Mouse (Mus musculus): Measurements from ENCODE around the gene Hbq1b. TPM values are rescaled to one million over a fixed set of nuclear protein-coding genes. Genes with fewer than 3 reads are reported as not detected.
"Not testable (repeated sequence)": the region's sequence is repeated elsewhere in the genome, so short reads cannot be mapped to it uniquely, and the experiment has no call there.

The Hbq1b gene
- polyA plus RNA-seq, 1 experiment = 62.0 TPM

GRCm38 (mm10) chr11:32278458-32278957 is 8.3 kb upstream of the Hbq1b start:
- H3K4me3 ChIP-seq (ENCODE audit: extremely low read depth, insufficient read depth, insufficient read length) = no peak overlapping the region
- DNase-seq (ENCODE audit: low read depth in 1 of 2, low spot score in 2 of 2) = no peak
- 82% methylated on average over 12 of the region's 12 CpGs for WGBS
- no peaks in the 10 kb centered on the region for H3K4me1 ChIP-seq (ENCODE audit: control insufficient read depth, insufficient read depth, insufficient read length)
- no peak overlapping the region for H3K27ac ChIP-seq (ENCODE audit: insufficient read depth, low read length)
- peaks cover 2% of the 10 kb centered on the region; the same call in 1 of the 2 replicates for H3K27me3 ChIP-seq (ENCODE audit: control insufficient read depth, insufficient read depth, low read length)
- H3K36me3 ChIP-seq (ENCODE audit: control insufficient read depth, insufficient read depth, low read length) = no peaks in the 10 kb centered on the region
- no peak for TF ChIP-seq CTCF (IDR thresholded peaks at IDR 0.05; ENCODE audit: extremely low read depth, insufficient read depth, insufficient read length, insufficient replicate concordance)
- no peak for TF ChIP-seq POLR2A (IDR thresholded peaks at IDR 0.05; ENCODE audit: low read depth, low read length)

- no peak for TF ChIP-seq POLR2A (IDR thresholded peaks at IDR 0.05; ENCODE audit: low read depth, low read length)
- no peak for TF ChIP-seq CTCF (IDR thresholded peaks at IDR 0.05; ENCODE audit: extremely low read depth, insufficient read depth, insufficient read length, insufficient replicate concordance)
- Histone ChIP-seq H3K4me3 (ENCODE audit: extremely low read depth, insufficient read depth, insufficient read length) (no peak overlapping the region), H3K27ac (ENCODE audit: insufficient read depth, low read length) (no peak overlapping the region), H3K4me1 (ENCODE audit: control insufficient read depth, insufficient read depth, insufficient read length) (no peaks in the 10 kb centered on the region), H3K27me3 (ENCODE audit: control insufficient read depth, insufficient read depth, low read length) (peaks cover 2% of the 10 kb centered on the region; the same call in 1 of the 2 replicates), H3K36me3 (ENCODE audit: control insufficient read depth, insufficient read depth, low read length) (no peaks in the 10 kb centered on the region)
- no peak for DNase-seq (ENCODE audit: low read depth in 1 of 2, low spot score in 2 of 2)
- 75% methylated on average over 2 of the region's 2 CpGs for WGBS
These were observed 6.1 kb upstream of the Hbq1b start for GRCm38 (mm10) chr11:32280646-32281045.

GRCm38 (mm10) chr11:32281416-32282144 is 5.2 kb upstream of the Hbq1b start:
- peaks cover 2% of the 10 kb centered on the region; the same call in 1 of the 2 replicates for H3K27me3 ChIP-seq (ENCODE audit: control insufficient read depth, insufficient read depth, low read length)
- TF ChIP-seq CTCF (IDR thresholded peaks at IDR 0.05; ENCODE audit: extremely low read depth, insufficient read depth, insufficient read length, insufficient replicate concordance) (no peak), POLR2A (IDR thresholded peaks at IDR 0.05; ENCODE audit: low read depth, low read length) (no peak)
- no peak for DNase-seq (ENCODE audit: low read depth in 1 of 2, low spot score in 2 of 2)
- no peaks in the 10 kb centered on the region for H3K36me3 ChIP-seq (ENCODE audit: control insufficient read depth, insufficient read depth, low read length)
- H3K27ac ChIP-seq (ENCODE audit: insufficient read depth, low read length) = no peak overlapping the region
- no peak overlapping the region for H3K4me3 ChIP-seq (ENCODE audit: extremely low read depth, insufficient read depth, insufficient read length)
- H3K4me1 ChIP-seq (ENCODE audit: control insufficient read depth, insufficient read depth, insufficient read length) = no peaks in the 10 kb centered on the region
- 89% methylated on average over 1 of the region's 1 CpGs for WGBS

- H3K27me3 ChIP-seq (ENCODE audit: control insufficient read depth, insufficient read depth, low read length); H3K4me3 ChIP-seq (ENCODE audit: extremely low read depth, insufficient read depth, insufficient read length); DNase-seq (ENCODE audit: low read depth in 1 of 2, low spot score in 2 of 2); H3K4me1 ChIP-seq (ENCODE audit: control insufficient read depth, insufficient read depth, insufficient read length); H3K36me3 ChIP-seq (ENCODE audit: control insufficient read depth, insufficient read depth, low read length): not testable (repeated sequence)
- WGBS = 60% methylated on average over 1 of the region's 5 CpGs
- peak within 1 kb of the TSS; percentile 23; the same call in 1 of the 2 replicates for H3K27ac ChIP-seq (ENCODE audit: insufficient read depth, low read length)
These were observed 3.5 kb upstream of the Hbq1b start, which contains the start of gene Hba-a1 for GRCm38 (mm10) chr11:32283091-32283777. Gene Hba-a1 (plus strand): TSS chr11:32283511.

DNA sequence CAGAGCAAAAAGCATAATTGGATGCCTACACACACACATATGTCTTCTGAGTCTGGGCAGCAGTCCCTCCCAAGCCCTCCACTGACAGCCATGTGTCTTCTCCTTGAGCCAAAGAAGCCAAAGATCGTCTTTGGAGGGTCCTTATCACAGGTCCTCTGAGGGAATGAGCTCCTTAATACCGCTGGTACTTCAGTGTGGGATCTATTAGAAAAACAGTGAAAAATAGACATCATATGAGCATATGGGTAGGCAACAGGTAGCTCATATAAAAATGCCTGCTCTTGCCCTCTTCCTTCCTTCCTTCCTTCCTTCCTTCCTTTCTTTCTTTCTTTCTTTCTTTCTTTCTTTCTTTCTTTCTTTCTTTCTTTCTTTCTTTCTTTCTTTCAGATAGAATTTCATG is 2.2 kb upstream of the Hbq1b start:
- Histone ChIP-seq H3K4me3 (ENCODE audit: extremely low read depth, insufficient read depth, insufficient read length) (peak overlapping the region; percentile 14; the same call in 1 of the 2 replicates), H3K27ac (ENCODE audit: insufficient read depth, low read length) (peak overlapping the region; percentile 22; the same call in 1 of the 2 replicates)
- not testable (repeated sequence) for H3K27me3 ChIP-seq (ENCODE audit: control insufficient read depth, insufficient read depth, low read length); H3K4me1 ChIP-seq (ENCODE audit: control insufficient read depth, insufficient read depth, insufficient read length); H3K36me3 ChIP-seq (ENCODE audit: control insufficient read depth, insufficient read depth, low read length); DNase-seq (ENCODE audit: low read depth in 1 of 2, low spot score in 2 of 2)
- 44% methylated on average over 2 of the region's 2 CpGs for WGBS

DNA sequence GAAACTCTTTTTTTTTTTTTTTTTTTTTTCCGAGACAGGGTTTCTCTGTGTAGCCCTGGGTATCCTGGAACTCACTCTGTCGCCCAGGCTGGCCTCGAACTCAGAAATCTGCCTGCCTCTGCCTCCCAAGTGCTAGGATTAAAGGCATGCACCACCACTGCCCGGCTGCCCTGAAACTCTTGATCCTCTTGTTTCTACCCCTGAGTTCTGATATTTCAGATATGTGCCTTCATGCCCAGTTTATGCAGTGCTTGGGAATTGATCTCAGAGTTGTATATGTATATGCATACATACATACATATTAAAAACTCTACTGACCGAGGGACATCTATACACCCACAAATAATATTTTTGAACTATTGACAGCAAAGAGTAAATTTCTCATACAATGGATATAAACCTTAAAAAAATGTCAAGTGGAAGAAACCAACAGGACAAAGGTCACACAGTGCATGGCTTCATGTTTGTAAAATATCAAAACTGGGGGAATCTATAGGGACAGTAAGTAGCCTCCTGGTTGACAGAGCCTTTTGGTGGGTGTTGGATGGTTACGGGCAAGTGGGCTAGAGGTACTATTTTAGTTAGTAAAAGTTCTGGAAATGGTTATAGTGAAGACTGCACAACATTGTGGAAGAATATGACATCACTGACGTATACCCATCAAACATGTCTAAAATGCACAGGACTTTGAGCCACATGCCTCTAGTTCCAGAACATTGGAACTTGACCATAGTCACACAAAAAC is 1.6 kb upstream of the Hbq1b start:
- Histone ChIP-seq H3K4me3 (ENCODE audit: extremely low read depth, insufficient read depth, insufficient read length) (no peak overlapping the region), H3K27me3 (ENCODE audit: control insufficient read depth, insufficient read depth, low read length) (no peaks in the 10 kb centered on the region), H3K4me1 (ENCODE audit: control insufficient read depth, insufficient read depth, insufficient read length) (no peaks in the 10 kb centered on the region), H3K27ac (ENCODE audit: insufficient read depth, low read length) (no peak overlapping the region), H3K36me3 (ENCODE audit: control insufficient read depth, insufficient read depth, low read length) (no peaks in the 10 kb centered on the region)
- TF ChIP-seq CTCF (IDR thresholded peaks at IDR 0.05; ENCODE audit: extremely low read depth, insufficient read depth, insufficient read length, insufficient replicate concordance) = no peak
- no peak for DNase-seq (ENCODE audit: low read depth in 1 of 2, low spot score in 2 of 2)
- 77% methylated on average over 7 of the region's 7 CpGs for WGBS

GRCm38 (mm10) chr11:32285887-32286286 is 878 bp upstream of the Hbq1b start:
- H3K27me3 ChIP-seq (ENCODE audit: control insufficient read depth, insufficient read depth, low read length); H3K4me1 ChIP-seq (ENCODE audit: control insufficient read depth, insufficient read depth, insufficient read length); H3K4me3 ChIP-seq (ENCODE audit: extremely low read depth, insufficient read depth, insufficient read length); H3K27ac ChIP-seq (ENCODE audit: insufficient read depth, low read length); H3K36me3 ChIP-seq (ENCODE audit: control insufficient read depth, insufficient read depth, low read length); DNase-seq (ENCODE audit: low read depth in 1 of 2, low spot score in 2 of 2): not testable (repeated sequence)
